Mouse (Mus musculus): ENCODE results near the gene Olfr1502. TPM values are rescaled to one million over a fixed set of nuclear protein-coding genes. Genes with fewer than 3 reads are reported as not detected.

The Olfr1502 gene
- not detected in 2 replicates for total RNA-seq (2012; rRNA removed)

DNA sequence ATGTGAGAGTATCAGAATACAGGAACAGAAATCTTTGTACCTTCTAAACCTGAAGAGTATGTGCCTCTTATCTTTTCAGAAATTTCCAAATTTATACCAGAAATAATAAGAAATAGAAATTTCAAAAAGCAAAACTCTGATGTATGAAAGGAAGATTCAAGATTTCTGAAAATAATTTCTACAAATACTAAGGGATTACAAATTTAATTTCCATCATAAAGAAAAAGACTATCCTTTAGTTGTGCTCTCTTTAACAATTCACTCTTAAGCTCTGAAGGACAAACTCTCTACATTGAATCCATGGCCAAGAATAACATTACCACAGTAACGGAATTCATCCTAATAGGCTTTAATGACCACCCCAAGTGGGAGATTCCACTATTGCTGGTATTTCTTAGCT, at the start of gene Olfr1502:
TSS of gene Olfr1502 (plus strand) at position 301 of the 400 bp plus-strand sequence.
- no peak for DNase-seq (ENCODE audit: low read depth, low spot score)
- in situ Hi-C loops (cut with MboI; ENCODE audit: low sequenced_read_pairs in 2 of 2, unreplicated experiment in 2 of 2): no loop called here
- H3K9ac ChIP-seq (ENCODE audit: insufficient read depth, low read depth, low read length, poor library complexity, severe bottlenecking): no peak within 1 kb of the TSS
- H3K27ac ChIP-seq (ENCODE audit: insufficient read depth, low read depth, low read length, poor library complexity, severe bottlenecking): no peak within 1 kb of the TSS
- H3K9me3 ChIP-seq (ENCODE audit: control insufficient read depth, insufficient read depth, low read depth, low read length): no peaks in the 10 kb centered on the region
- no peak within 1 kb of the TSS for H3K4me3 ChIP-seq (ENCODE audit: insufficient read depth in 1 of 2, low read depth in 1 of 2, low read length in 2 of 2, poor library complexity in 1 of 2, severe bottlenecking in 1 of 2)
- H3K4me1 ChIP-seq (ENCODE audit: control insufficient read depth in 2 of 2, insufficient read depth in 2 of 2, low read length in 2 of 2, poor library complexity in 1 of 2): no peaks in the 10 kb centered on the region
- TF ChIP-seq CHD2 (IDR thresholded peaks at IDR 0.05; ENCODE audit: low read depth, low read length): no peak
- no peak for TF ChIP-seq ZNF384 (IDR thresholded peaks at IDR 0.05; ENCODE audit: low read depth, low read length)
- TF ChIP-seq HCFC1 (IDR thresholded peaks at IDR 0.05; ENCODE audit: borderline replicate concordance, insufficient read depth, low read length): no peak
- TF ChIP-seq ZC3H11A (IDR thresholded peaks at IDR 0.05; ENCODE audit: borderline replicate concordance, low read depth, low read length): no peak
- TF ChIP-seq MAFK (IDR thresholded peaks at IDR 0.05; ENCODE audit: insufficient read depth, low read depth, low read length): no peak
- H3K36me3 ChIP-seq (ENCODE audit: control insufficient read depth, insufficient read depth, low read length, poor library complexity, severe bottlenecking): no peaks in the 10 kb centered on the region

DNA sequence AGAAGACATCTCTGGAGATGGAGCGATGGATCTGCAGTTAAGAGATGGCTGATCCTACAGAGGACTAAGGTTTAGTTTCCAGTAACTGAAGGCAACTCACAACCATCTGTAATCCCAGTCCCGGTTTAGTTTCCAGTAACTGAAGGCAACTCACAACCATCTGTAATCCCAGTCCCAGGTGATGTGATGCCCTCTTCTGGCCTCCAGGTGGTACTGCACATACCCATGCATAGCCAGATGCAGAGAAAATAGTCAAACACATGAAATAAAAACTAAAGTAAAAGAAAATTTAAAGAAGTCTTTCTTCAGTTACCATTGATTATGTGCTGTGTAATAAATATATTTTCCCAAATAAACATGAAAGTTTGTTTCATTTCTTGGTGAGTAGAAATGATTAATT, 48.8 kb upstream of the Olfr1502 start:
- in situ Hi-C loops (cut with MboI; ENCODE audit: low sequenced_read_pairs in 2 of 2, unreplicated experiment in 2 of 2): no loop called here
- Histone ChIP-seq H3K9ac (ENCODE audit: insufficient read depth, low read depth, low read length, poor library complexity, severe bottlenecking) (no peak overlapping the region), H3K9me3 (ENCODE audit: control insufficient read depth, insufficient read depth, low read depth, low read length) (no peaks in the 10 kb centered on the region), H3K4me3 (ENCODE audit: insufficient read depth in 1 of 2, low read depth in 1 of 2, low read length in 2 of 2, poor library complexity in 1 of 2, severe bottlenecking in 1 of 2) (no peak overlapping the region), H3K4me1 (ENCODE audit: control insufficient read depth in 2 of 2, insufficient read depth in 2 of 2, low read length in 2 of 2, poor library complexity in 1 of 2) (no peaks in the 10 kb centered on the region), H3K27ac (ENCODE audit: insufficient read depth, low read depth, low read length, poor library complexity, severe bottlenecking) (no peak overlapping the region), H3K36me3 (ENCODE audit: control insufficient read depth, insufficient read depth, low read length, poor library complexity, severe bottlenecking) (no peaks in the 10 kb centered on the region)
- no peak for DNase-seq (ENCODE audit: low read depth, low spot score)
- TF ChIP-seq ZC3H11A (IDR thresholded peaks at IDR 0.05; ENCODE audit: borderline replicate concordance, low read depth, low read length): peak; percentile 90; the same call in 1 of the 2 replicates
- no peak for TF ChIP-seq CHD2 (IDR thresholded peaks at IDR 0.05; ENCODE audit: low read depth, low read length)

DNA sequence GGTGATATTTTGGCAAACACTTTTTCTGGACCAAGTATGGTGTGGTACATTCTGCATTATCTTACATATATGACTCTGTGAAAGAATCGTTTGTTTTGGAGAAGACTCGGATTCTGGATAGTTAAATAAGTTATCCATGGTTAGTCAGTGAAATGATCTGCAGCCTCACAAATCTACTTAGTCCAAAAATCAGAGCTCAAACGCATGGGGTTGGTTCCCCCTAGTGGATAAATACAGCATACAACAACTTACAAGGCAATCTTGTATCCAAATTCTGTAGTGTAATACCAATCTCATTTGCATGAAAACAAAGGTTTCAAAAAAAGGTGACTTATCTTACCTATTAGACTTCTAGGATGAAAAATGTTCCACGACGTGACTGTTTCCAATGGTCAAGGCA, 42.8 kb upstream of the Olfr1502 start:
- Histone ChIP-seq H3K4me1 (ENCODE audit: control insufficient read depth in 2 of 2, insufficient read depth in 2 of 2, low read length in 2 of 2, poor library complexity in 1 of 2) (no peaks in the 10 kb centered on the region), H3K9ac (ENCODE audit: insufficient read depth, low read depth, low read length, poor library complexity, severe bottlenecking) (no peak overlapping the region), H3K36me3 (ENCODE audit: control insufficient read depth, insufficient read depth, low read length, poor library complexity, severe bottlenecking) (no peaks in the 10 kb centered on the region), H3K27ac (ENCODE audit: insufficient read depth, low read depth, low read length, poor library complexity, severe bottlenecking) (no peak overlapping the region), H3K4me3 (ENCODE audit: insufficient read depth in 1 of 2, low read depth in 1 of 2, low read length in 2 of 2, poor library complexity in 1 of 2, severe bottlenecking in 1 of 2) (no peak overlapping the region), H3K9me3 (ENCODE audit: control insufficient read depth, insufficient read depth, low read depth, low read length) (no peaks in the 10 kb centered on the region)
- in situ Hi-C loops (cut with MboI; ENCODE audit: low sequenced_read_pairs in 2 of 2, unreplicated experiment in 2 of 2): no loop called here
- DNase-seq (ENCODE audit: low read depth, low spot score): peak; percentile 30
- TF ChIP-seq ZC3H11A (IDR thresholded peaks at IDR 0.05; ENCODE audit: borderline replicate concordance, low read depth, low read length) (peak; percentile 30; the same call in 1 of the 2 replicates), ZNF384 (IDR thresholded peaks at IDR 0.05; ENCODE audit: low read depth, low read length) (no peak)

DNA sequence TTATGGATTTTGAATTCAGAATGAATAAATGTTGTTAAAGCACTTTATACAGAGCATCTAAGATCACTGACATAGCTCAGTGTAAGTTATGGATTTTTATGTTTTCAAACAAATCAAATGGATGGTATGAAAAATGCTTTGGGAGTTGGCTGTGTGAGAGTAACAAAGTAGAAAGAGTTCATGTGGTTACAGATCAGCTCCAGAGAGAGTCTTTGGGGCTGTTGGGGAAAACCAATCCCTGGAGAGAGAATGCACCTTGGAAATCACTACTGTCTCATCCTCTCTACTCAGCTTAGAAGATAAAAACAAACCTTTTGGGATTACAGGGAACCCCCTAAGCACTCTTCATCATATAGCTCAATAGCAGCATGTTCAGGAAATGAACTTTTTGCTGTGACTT, 42.2 kb upstream of the Olfr1502 start, which contains the start of gene Olfr1499:
TSS of gene Olfr1499 (minus strand) at position 101 of the 400 bp plus-strand sequence.
- H3K4me3 ChIP-seq (ENCODE audit: insufficient read depth in 1 of 2, low read depth in 1 of 2, low read length in 2 of 2, poor library complexity in 1 of 2, severe bottlenecking in 1 of 2): no peak within 1 kb of the TSS
- TF ChIP-seq CHD2 (IDR thresholded peaks at IDR 0.05; ENCODE audit: low read depth, low read length) (no peak), ZNF384 (IDR thresholded peaks at IDR 0.05; ENCODE audit: low read depth, low read length) (no peak), HCFC1 (IDR thresholded peaks at IDR 0.05; ENCODE audit: borderline replicate concordance, insufficient read depth, low read length) (no peak), ZC3H11A (IDR thresholded peaks at IDR 0.05; ENCODE audit: borderline replicate concordance, low read depth, low read length) (no peak), MAFK (IDR thresholded peaks at IDR 0.05; ENCODE audit: insufficient read depth, low read depth, low read length) (no peak)
- in situ Hi-C loops (cut with MboI; ENCODE audit: low sequenced_read_pairs in 2 of 2, unreplicated experiment in 2 of 2): no loop called here
- no peaks in the 10 kb centered on the region for H3K36me3 ChIP-seq (ENCODE audit: control insufficient read depth, insufficient read depth, low read length, poor library complexity, severe bottlenecking)
- no peak within 1 kb of the TSS for H3K9ac ChIP-seq (ENCODE audit: insufficient read depth, low read depth, low read length, poor library complexity, severe bottlenecking)
- no peaks in the 10 kb centered on the region for H3K4me1 ChIP-seq (ENCODE audit: control insufficient read depth in 2 of 2, insufficient read depth in 2 of 2, low read length in 2 of 2, poor library complexity in 1 of 2)
- H3K9me3 ChIP-seq (ENCODE audit: control insufficient read depth, insufficient read depth, low read depth, low read length): no peaks in the 10 kb centered on the region
- H3K27ac ChIP-seq (ENCODE audit: insufficient read depth, low read depth, low read length, poor library complexity, severe bottlenecking): no peak within 1 kb of the TSS
- DNase-seq (ENCODE audit: low read depth, low spot score): no peak

DNA sequence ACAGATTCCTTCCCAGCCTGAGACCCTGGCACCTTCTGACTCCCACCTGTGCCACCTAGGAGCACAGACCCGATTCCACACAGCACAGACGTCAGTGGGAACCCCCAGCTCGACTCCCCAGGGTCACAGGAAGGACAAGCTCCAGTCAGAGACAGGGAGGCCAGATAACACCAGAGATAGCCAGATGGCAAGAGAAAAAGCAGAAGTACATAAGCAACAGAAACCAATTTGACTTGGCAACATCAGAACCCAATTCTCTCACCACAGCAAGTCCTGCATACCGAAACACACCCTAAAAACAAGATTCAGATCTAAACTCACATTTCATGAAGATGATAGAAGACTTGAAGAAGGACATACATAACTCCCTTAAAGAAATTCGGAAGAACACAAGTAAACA, 40.7 kb upstream of the Olfr1502 start:
- Histone ChIP-seq H3K4me1 (ENCODE audit: control insufficient read depth in 2 of 2, insufficient read depth in 2 of 2, low read length in 2 of 2, poor library complexity in 1 of 2) (no peaks in the 10 kb centered on the region), H3K27ac (ENCODE audit: insufficient read depth, low read depth, low read length, poor library complexity, severe bottlenecking) (no peak overlapping the region), H3K9me3 (ENCODE audit: control insufficient read depth, insufficient read depth, low read depth, low read length) (no peaks in the 10 kb centered on the region), H3K9ac (ENCODE audit: insufficient read depth, low read depth, low read length, poor library complexity, severe bottlenecking) (no peak overlapping the region), H3K36me3 (ENCODE audit: control insufficient read depth, insufficient read depth, low read length, poor library complexity, severe bottlenecking) (no peaks in the 10 kb centered on the region), H3K4me3 (ENCODE audit: insufficient read depth in 1 of 2, low read depth in 1 of 2, low read length in 2 of 2, poor library complexity in 1 of 2, severe bottlenecking in 1 of 2) (no peak overlapping the region)
- DNase-seq (ENCODE audit: low read depth, low spot score): no peak
- in situ Hi-C loops (cut with MboI; ENCODE audit: low sequenced_read_pairs in 2 of 2, unreplicated experiment in 2 of 2): no loop called here
- TF ChIP-seq MAFK (IDR thresholded peaks at IDR 0.05; ENCODE audit: insufficient read depth, low read depth, low read length) (no peak), HCFC1 (IDR thresholded peaks at IDR 0.05; ENCODE audit: borderline replicate concordance, insufficient read depth, low read length) (no peak), ZNF384 (IDR thresholded peaks at IDR 0.05; ENCODE audit: low read depth, low read length) (no peak), ZC3H11A (IDR thresholded peaks at IDR 0.05; ENCODE audit: borderline replicate concordance, low read depth, low read length) (no peak), CHD2 (IDR thresholded peaks at IDR 0.05; ENCODE audit: low read depth, low read length) (no peak)
